Mouse (Mus musculus): ENCODE data around the gene Grm7. TPM values are rescaled to one million over a fixed set of nuclear protein-coding genes. Genes with fewer than 3 reads are reported as not detected.
A peak's percentile ranks its signal among the peaks of the same experiment; 100 is the strongest.

The Grm7 gene
- polyA plus RNA-seq, 1 experiment from 2014 or later: 11.4 TPM

DNA sequence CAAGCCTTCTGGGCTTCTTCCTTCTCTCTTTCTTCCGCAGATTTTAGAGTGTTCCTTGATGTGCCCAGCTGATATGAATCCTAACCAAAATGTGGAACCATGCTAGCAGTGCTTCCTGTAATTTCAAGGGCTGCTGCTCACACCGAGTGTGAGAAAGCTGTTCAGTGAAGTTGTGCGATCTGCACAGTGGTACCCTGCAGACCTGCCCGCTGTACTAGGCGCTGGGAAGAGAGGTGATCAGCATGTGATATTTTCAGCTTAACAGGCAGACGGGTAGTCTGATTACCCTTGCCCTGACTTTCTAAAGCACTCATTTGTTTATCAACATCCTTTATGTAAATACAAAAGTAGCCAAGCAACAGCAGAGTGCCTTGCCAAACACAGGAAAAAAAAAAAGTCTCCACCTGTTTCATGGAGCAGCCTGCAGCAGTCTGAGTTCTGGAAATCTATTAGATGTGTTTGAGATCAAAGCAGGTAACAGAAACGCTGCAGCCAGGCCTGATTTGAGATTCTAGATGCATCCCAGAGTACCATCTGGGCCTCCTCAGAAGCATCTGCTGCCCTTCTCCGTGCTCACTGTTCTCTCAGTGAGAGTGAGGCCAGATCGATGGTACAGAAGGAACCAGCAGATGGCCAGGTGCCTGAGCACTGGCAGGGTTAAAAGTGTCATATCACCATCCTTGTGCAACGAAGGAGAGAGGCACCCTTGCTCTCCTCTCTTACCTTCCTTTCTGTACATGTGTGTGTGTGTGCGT is 727.4 kb downstream of the Grm7 start:
- H3K9ac ChIP-seq (replicated peaks): no peak overlapping the region
- no peaks in the 10 kb centered on the region for H3K9me3 ChIP-seq
- peaks cover 19% of the 10 kb centered on the region for H3K4me1 ChIP-seq
- no peak overlapping the region for H3K4me2 ChIP-seq (replicated peaks)
- peak; percentile 93 for ATAC-seq (replicated peaks)
- no peaks in the 10 kb centered on the region for H3K36me3 ChIP-seq
- H3K27ac ChIP-seq (replicated peaks): peak overlapping the region; percentile 25; the same call in 1 of the 2 replicates
- no peak overlapping the region for H3K4me3 ChIP-seq
- 23% methylated on average over 11 of the region's 11 CpGs for WGBS
- H3K27me3 ChIP-seq: no peaks in the 10 kb centered on the region

DNA sequence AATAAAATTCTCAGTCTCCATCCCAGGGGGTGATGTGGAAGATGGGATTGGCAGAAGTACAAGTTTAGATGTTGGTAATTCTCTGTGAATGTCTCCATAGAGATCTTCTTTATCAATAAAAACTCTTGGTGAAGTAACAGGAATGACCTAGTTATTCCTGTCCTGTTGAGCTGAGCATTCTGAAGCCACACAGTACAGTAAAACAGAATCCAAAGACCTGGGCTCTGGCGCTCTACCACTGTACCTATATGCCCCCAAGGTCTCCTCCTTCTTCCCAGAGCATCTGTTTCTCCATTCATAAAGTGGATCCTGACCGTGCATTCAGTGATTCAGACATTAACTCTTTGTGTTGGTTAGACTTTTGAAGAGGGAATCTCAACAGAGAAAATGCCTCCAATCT is 735.3 kb downstream of the Grm7 start:
- Histone ChIP-seq H3K4me3 (no peak overlapping the region), H3K4me1 (no peaks in the 10 kb centered on the region)
- ATAC-seq (replicated peaks): no peak

DNA sequence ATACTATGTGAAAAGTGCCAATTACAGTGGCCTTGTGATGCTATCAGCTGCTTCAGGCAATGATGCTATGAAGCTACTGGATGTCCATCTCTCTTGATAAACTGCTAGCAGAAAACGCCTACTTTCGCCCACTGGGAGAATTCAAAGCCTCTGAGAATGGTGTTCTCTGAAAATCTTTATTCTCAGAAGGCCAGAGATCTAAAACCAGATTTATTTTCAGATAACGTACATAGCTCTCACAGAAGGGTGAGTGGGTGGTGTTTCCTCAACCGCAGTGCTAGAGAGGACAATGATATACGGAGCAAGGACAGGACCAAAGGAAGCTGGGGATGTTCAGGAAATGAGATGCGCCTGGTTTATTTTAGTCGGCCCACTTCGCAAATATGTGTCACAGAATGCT is 763.4 kb downstream of the Grm7 start:
- no peaks in the 10 kb centered on the region for H3K4me1 ChIP-seq
- H3K27ac ChIP-seq (replicated peaks): no peak overlapping the region
- no peak overlapping the region for H3K9ac ChIP-seq (replicated peaks)
- ATAC-seq (replicated peaks): no peak
- H3K4me3 ChIP-seq: no peak overlapping the region
- no peak overlapping the region for H3K4me2 ChIP-seq (replicated peaks)
- 79% methylated on average over 8 of the region's 8 CpGs for WGBS
- H3K9me3 ChIP-seq: no peaks in the 10 kb centered on the region
- H3K36me3 ChIP-seq: no peaks in the 10 kb centered on the region
- H3K27me3 ChIP-seq: no peaks in the 10 kb centered on the region

More for the DNA sequence above, 735.3 kb downstream of the Grm7 start:
- Histone ChIP-seq H3K4me2 (replicated peaks) (no peak overlapping the region), H3K36me3 (no peaks in the 10 kb centered on the region), H3K9ac (replicated peaks) (no peak overlapping the region), H3K27ac (replicated peaks) (no peak overlapping the region), H3K9me3 (no peaks in the 10 kb centered on the region), H3K27me3 (no peaks in the 10 kb centered on the region)
- 74% methylated on average over 2 of the region's 2 CpGs for WGBS

DNA sequence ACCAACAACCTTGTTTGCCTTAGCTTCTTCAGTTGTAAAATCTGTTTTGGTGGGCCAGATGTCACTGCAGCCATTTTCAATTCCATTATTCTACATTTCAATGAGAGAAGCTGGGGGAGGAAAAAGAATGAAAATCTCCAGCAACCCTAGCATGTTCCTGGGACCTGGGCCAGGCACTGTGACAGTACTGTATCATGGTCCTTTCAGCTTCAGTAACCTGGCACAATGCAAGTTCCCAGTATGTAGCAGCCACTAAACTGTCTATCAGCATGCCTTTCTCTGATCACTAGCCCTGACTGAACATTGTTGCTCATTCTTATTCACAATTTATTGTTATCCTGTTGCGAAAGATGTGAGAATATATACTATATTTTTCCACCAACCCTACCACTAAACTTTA is 779.4 kb downstream of the Grm7 start:
- Histone ChIP-seq H3K4me3 (no peak overlapping the region), H3K9me3 (no peaks in the 10 kb centered on the region), H3K4me1 (peaks cover 4% of the 10 kb centered on the region; the same call in 1 of the 2 replicates), H3K36me3 (no peaks in the 10 kb centered on the region), H3K9ac (replicated peaks) (no peak overlapping the region), H3K27me3 (no peaks in the 10 kb centered on the region), H3K4me2 (replicated peaks) (no peak overlapping the region), H3K27ac (replicated peaks) (no peak overlapping the region)
- peak; percentile 77; the same call in 1 of the 2 replicates for ATAC-seq (replicated peaks)
- WGBS: 45% methylated on average over 1 of the region's 1 CpGs

DNA sequence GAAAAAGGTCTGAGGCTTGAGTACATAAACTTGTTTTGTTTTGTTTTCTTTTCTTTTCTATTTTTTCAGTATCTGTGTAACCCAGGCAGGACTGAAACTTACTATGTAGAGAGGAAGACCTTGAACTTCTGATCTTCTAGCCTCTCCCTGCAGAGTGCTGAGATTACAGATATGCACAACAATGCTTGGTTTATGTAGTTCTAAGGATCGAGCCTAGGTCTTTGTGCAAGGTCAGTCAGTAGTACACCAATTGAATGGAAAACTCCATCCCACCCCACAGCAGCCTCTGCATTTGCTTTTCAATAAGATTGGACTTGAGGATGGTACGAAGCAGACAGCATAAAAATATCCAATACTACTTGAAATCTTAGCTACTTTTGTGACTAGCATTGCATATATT is 800.8 kb downstream of the Grm7 start:
- Histone ChIP-seq H3K9ac (replicated peaks) (no peak overlapping the region), H3K4me1 (peaks cover 13% of the 10 kb centered on the region), H3K36me3 (no peaks in the 10 kb centered on the region), H3K27ac (replicated peaks) (no peak overlapping the region), H3K4me3 (no peak overlapping the region), H3K4me2 (replicated peaks) (no peak overlapping the region), H3K9me3 (no peaks in the 10 kb centered on the region), H3K27me3 (no peaks in the 10 kb centered on the region)
- 75% methylated on average over 2 of the region's 2 CpGs for WGBS
- ATAC-seq (replicated peaks): no peak

DNA sequence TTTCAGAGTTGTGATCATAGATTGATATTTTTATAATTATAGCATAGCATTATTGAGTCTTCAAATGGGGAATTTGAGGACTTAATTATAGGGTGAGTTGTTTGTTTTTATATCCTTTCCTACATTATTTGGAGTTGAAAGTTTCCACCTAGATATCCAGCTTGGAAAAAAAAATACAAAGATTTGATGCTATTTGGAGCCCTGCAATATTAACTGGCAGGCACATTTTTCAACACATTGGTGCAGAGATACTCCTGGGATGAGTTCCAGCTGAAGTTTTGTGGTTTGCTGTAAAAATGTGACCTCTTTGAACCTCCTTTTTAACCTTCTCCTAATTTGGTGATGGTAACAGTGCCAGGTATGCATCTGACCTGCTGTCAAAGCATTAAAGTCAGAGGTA is 802.5 kb downstream of the Grm7 start:
- H3K27me3 ChIP-seq: no peaks in the 10 kb centered on the region
- no peak overlapping the region for H3K4me3 ChIP-seq
- H3K4me1 ChIP-seq: peaks cover 13% of the 10 kb centered on the region
- no peak overlapping the region for H3K4me2 ChIP-seq (replicated peaks)
- H3K9me3 ChIP-seq: no peaks in the 10 kb centered on the region
- H3K9ac ChIP-seq (replicated peaks): no peak overlapping the region
- H3K27ac ChIP-seq (replicated peaks): no peak overlapping the region
- ATAC-seq (replicated peaks): no peak
- no peaks in the 10 kb centered on the region for H3K36me3 ChIP-seq

DNA sequence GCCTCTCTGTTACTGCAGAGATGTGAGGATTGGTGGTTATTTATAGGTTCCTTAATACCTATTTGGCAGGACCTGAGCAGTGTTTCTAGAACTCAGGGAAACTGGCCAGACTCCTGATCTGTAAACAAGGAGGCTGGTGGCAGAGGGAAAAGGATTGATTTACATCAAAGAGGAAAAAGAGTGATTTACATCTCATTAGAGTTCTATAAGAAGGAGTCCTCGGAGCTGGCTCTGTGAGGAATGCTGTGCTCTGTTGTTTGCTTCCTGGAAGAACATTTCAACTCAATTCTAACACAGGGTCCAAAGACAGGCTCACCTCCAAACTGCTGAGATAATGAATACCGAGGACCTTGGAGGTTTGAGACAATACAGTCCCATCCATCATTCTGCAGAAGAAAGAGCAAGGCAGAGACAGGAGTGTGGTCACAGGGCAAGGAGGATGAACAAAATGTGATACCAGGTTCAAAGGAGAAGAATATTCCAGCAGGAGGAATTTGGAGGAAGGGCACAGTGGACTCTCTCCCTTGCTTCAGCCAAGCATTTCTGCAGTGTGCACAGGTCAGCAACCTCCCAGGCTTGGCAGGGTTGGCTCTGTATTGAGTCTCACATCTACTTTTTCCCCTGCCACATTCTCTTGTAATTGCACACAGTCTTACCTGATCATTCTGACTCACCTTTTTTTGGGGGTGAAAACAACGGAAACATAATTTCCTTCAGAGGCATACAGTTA is 803.8 kb downstream of the Grm7 start:
- H3K4me3 ChIP-seq: no peak overlapping the region
- H3K27ac ChIP-seq (replicated peaks): 0 out of 2 replicates have a peak overlapping the region, but pooled peaks have one; percentile 52
- H3K27me3 ChIP-seq: no peaks in the 10 kb centered on the region
- peaks cover 13% of the 10 kb centered on the region for H3K4me1 ChIP-seq
- no peak overlapping the region for H3K9ac ChIP-seq (replicated peaks)
- 25% methylated on average over 3 of the region's 3 CpGs for WGBS
- H3K9me3 ChIP-seq: no peaks in the 10 kb centered on the region
- no peak overlapping the region for H3K4me2 ChIP-seq (replicated peaks)
- peak; percentile 88 for ATAC-seq (replicated peaks)
- H3K36me3 ChIP-seq: no peaks in the 10 kb centered on the region

DNA sequence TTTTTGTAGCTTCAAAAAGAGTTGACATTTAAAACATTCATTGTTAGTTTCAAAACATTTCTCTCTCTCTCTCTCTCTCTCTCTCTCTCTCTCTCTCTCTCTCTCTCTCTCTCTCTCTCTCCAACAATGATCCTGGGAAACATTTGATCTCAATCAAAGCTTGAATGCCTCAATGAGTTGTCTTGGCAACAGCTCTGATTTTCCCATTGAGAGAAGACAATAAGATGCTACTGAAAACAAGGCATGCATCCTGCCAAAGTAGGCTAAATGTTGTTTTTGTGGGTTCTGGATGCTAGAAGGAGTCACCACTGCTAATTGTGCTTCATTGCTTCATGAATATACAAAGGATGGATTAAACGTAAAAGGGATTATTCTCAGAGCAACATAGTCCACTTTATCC is 836.5 kb downstream of the Grm7 start:
- no peaks in the 10 kb centered on the region for H3K27me3 ChIP-seq
- ATAC-seq (replicated peaks): no peak
- H3K27ac ChIP-seq (replicated peaks): no peak overlapping the region
- H3K9me3 ChIP-seq: no peaks in the 10 kb centered on the region
- no peak overlapping the region for H3K4me2 ChIP-seq (replicated peaks)
- H3K9ac ChIP-seq (replicated peaks): no peak overlapping the region
- no peak overlapping the region for H3K4me3 ChIP-seq
- H3K36me3 ChIP-seq: no peaks in the 10 kb centered on the region
- 0 out of 2 replicates have a peak, but pooled peaks cover 3% of the 10 kb centered on the region for H3K4me1 ChIP-seq
- WGBS: 13% methylated on average over 1 of the region's 1 CpGs

DNA sequence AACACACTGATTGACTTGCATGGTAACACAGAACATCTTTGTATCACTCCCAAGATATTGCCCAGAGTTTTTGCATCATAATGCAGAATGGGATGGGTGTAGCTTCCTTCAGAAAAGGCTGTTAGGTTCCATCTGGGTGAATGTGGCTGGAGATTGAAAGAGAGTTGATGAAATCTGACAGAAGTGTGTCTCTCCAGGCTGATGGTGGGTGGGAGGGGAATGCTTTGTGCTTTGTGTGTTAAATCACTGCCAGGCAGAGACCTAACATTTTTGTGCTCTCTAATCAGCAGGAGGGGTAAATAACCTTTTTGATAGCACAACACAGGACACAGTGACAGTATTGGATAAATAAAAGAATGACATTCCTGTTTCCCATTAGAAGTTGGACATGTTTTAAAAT is 840.7 kb downstream of the Grm7 start:
- Histone ChIP-seq H3K9me3 (no peaks in the 10 kb centered on the region), H3K4me2 (replicated peaks) (no peak overlapping the region), H3K4me3 (no peak overlapping the region), H3K4me1 (0 out of 2 replicates have a peak, but pooled peaks cover 3% of the 10 kb centered on the region), H3K36me3 (no peaks in the 10 kb centered on the region), H3K9ac (replicated peaks) (no peak overlapping the region), H3K27ac (replicated peaks) (no peak overlapping the region), H3K27me3 (no peaks in the 10 kb centered on the region)
- ATAC-seq (replicated peaks): no peak

DNA sequence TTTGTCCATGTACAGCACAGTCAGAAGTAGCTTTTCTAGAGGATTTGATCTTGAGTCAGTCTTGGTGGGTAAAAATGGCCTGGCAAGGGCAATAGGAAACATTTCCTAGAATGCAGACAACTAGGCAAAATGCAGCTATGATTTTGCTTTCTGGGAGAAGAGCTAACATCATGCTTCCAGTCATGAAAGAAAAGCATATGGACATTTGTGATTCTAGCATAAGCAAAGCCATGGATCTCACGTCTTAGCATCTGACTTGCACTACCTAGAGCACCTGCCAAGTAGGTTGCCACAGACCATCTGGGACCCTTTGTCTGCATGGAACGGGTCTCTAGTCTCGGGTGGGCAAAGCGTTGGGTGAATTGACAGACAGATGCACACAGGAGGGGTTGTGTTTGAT is 842.2 kb downstream of the Grm7 start:
- H3K9me3 ChIP-seq: no peaks in the 10 kb centered on the region
- H3K27ac ChIP-seq (replicated peaks): no peak overlapping the region
- H3K9ac ChIP-seq (replicated peaks): no peak overlapping the region
- no peak for ATAC-seq (replicated peaks)
- no peaks in the 10 kb centered on the region for H3K4me1 ChIP-seq
- H3K36me3 ChIP-seq: no peaks in the 10 kb centered on the region
- H3K27me3 ChIP-seq: no peaks in the 10 kb centered on the region
- H3K4me2 ChIP-seq (replicated peaks): no peak overlapping the region
- WGBS: 64% methylated on average over 4 of the region's 4 CpGs
- H3K4me3 ChIP-seq: no peak overlapping the region

DNA sequence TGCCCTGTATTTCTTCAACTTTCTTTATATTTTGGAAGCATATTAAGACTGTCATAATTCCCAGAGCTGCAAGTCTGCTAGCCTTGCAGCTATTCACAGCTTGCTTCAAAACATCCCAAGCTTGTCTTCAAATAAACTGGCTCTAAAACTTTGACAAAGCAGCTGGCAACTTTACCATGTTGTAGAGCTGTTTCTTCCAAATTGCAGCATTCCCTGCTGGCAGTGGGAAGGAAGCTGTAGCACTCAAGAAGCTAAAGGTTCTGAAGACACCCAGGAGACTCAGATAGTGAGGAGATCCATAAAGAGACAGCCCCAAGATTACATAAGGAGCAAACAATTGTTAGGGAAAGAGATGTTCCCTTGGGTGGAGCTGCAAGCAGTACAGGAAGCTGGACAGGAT is 846.8 kb downstream of the Grm7 start:
- Histone ChIP-seq H3K27ac (replicated peaks) (no peak overlapping the region), H3K4me3 (no peak overlapping the region), H3K4me2 (replicated peaks) (no peak overlapping the region), H3K36me3 (no peaks in the 10 kb centered on the region), H3K27me3 (no peaks in the 10 kb centered on the region), H3K9ac (replicated peaks) (no peak overlapping the region), H3K9me3 (no peaks in the 10 kb centered on the region), H3K4me1 (no peaks in the 10 kb centered on the region)
- ATAC-seq (replicated peaks): no peak

DNA sequence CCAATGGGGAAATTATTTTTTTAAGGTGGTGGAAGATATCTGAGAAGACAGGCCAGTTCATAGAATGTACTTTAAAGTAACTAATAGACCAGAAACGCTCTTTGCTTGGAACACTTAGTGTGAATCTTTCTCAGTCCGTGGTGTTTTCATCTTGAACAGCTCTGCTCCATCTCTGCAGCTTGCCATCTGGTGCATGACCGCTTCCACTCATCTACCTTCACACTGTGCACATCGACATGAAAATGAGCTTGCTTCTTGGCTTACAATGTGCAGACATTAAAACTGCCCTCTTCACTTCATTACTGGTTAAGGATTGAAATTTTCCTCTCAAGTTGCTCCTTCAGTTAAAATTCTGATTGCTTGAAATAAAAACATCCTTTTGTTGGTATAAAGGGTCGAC is 854.2 kb downstream of the Grm7 start:
- Histone ChIP-seq H3K9me3 (no peaks in the 10 kb centered on the region), H3K9ac (replicated peaks) (no peak overlapping the region), H3K4me1 (no peaks in the 10 kb centered on the region), H3K4me2 (replicated peaks) (no peak overlapping the region), H3K36me3 (no peaks in the 10 kb centered on the region), H3K4me3 (no peak overlapping the region), H3K27ac (replicated peaks) (no peak overlapping the region), H3K27me3 (no peaks in the 10 kb centered on the region)
- ATAC-seq (replicated peaks): no peak
- WGBS: 86% methylated on average over 5 of the region's 5 CpGs

Data from forebrain, embryonic 15.5 days (tissue).